Mouse (Mus musculus): Measurements from ENCODE around the gene Gm37240. TPM values are rescaled to one million over a fixed set of nuclear protein-coding genes. Genes with fewer than 3 reads are reported as not detected.

Gene Gm37240
- polyA plus RNA-seq, 1 experiment from 2014 or later: 0.82 TPM

DNA sequence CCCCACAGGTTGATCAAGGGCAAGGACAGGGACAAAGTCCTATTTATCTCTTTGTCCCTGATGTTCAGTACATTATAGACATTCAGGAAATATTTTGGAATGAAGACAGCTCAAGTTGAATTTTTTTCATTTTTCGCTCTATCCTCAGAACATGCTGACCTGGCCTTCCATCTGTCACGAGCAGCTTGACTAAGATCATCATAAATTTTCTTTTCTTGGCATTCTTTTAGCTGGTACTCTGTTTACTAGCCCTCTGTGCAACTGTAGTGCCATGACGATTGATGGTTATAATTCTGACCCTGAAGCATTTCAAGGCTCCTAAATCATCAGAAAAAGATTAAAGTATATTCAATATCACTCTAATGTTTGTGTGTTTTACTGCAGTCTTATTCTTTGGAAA lies 287.8 kb downstream of the Gm37240 start:
- no peak for DNase-seq (ENCODE audit: low spot score)
- no peak for ATAC-seq (ENCODE audit: insufficient read depth, low FRiP score, low TSS enrichment)
- no peak overlapping the region for H3K27ac ChIP-seq (ENCODE audit: low read depth, low read length)
- no peak overlapping the region for H3K9ac ChIP-seq (ENCODE audit: low read length)
- H3K4me2 ChIP-seq (ENCODE audit: low read depth): no peak overlapping the region
- H3K27me3 ChIP-seq (ENCODE audit: control insufficient read depth, insufficient read depth, low read length): no peaks in the 10 kb centered on the region
- H3K9me3 ChIP-seq (ENCODE audit: control insufficient read depth, low read length): no peaks in the 10 kb centered on the region
- H3K36me3 ChIP-seq (ENCODE audit: control insufficient read depth, insufficient read depth, low read length): no peaks in the 10 kb centered on the region
- no peak overlapping the region for H3K4me3 ChIP-seq (ENCODE audit: low read depth, low read length)
- H3K4me1 ChIP-seq (ENCODE audit: control insufficient read depth, insufficient read depth, low read length): peaks cover 3% of the 10 kb centered on the region
- WGBS: 75% methylated on average over 3 of the region's 3 CpGs

DNA sequence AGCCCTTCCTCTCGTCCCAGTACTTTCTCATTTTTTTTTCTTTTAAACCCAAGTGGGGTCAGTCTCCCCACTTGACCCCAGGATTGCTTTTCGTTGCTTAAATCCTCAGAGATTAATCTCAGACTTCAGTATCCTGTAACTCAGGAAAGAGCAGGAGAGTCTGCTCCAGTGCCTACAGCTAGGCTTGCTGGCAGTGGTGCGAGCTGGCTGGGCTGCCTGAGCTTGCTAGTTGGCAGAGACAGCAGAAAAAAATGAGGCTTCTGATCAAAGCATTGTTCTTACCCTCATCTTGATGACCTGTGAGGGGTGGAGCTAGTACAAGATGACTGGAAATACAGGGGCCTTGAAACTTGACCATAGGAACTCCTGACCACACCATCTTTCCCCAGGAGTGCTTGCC lies 292.9 kb downstream of the Gm37240 start:
- Histone ChIP-seq H3K36me3 (ENCODE audit: control insufficient read depth, insufficient read depth, low read length) (no peaks in the 10 kb centered on the region), H3K9me3 (ENCODE audit: control insufficient read depth, low read length) (no peaks in the 10 kb centered on the region), H3K9ac (ENCODE audit: low read length) (no peak overlapping the region), H3K27ac (ENCODE audit: low read depth, low read length) (no peak overlapping the region), H3K4me1 (ENCODE audit: control insufficient read depth, insufficient read depth, low read length) (no peaks in the 10 kb centered on the region), H3K4me2 (ENCODE audit: low read depth) (no peak overlapping the region), H3K27me3 (ENCODE audit: control insufficient read depth, insufficient read depth, low read length) (no peaks in the 10 kb centered on the region), H3K4me3 (ENCODE audit: low read depth, low read length) (no peak overlapping the region)
- 81% methylated on average over 3 of the region's 3 CpGs for WGBS
- ATAC-seq (ENCODE audit: insufficient read depth, low FRiP score, low TSS enrichment) (no peak), DNase-seq (ENCODE audit: low spot score) (no peak)

DNA sequence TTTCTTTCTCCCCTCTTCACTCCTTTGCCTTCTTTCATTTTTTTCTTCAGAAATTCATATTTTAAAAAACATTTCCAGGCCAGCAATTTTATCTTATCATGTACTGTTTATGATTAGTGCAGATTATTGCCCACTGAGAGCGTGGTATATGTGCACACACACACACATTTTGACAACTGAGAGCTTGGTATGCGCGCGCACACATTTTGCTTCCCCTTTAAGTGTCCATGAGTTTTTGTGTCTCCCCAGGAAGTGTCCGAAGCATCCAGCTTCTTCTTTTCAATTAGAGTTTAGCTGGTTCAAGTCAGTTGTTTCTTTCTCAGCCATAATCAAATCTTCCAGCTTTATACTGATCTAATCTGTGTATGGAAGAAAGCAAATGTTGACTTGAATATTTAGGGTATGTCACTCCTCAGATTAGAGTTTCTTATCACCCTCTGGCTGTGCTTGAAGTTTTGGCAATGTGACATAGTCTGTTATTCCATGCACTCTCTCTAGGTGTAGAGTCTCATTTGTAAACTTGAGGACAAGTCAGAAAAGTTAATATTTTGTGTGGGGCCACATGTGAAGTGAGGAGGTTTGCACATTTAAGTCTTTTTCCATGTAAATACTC lies 294.6 kb downstream of the Gm37240 start:
- DNase-seq (ENCODE audit: low spot score) (no peak), ATAC-seq (ENCODE audit: insufficient read depth, low FRiP score, low TSS enrichment) (no peak)
- Histone ChIP-seq H3K27me3 (ENCODE audit: control insufficient read depth, insufficient read depth, low read length) (no peaks in the 10 kb centered on the region), H3K4me2 (ENCODE audit: low read depth) (no peak overlapping the region), H3K4me3 (ENCODE audit: low read depth, low read length) (no peak overlapping the region), H3K36me3 (ENCODE audit: control insufficient read depth, insufficient read depth, low read length) (no peaks in the 10 kb centered on the region), H3K9me3 (ENCODE audit: control insufficient read depth, low read length) (no peaks in the 10 kb centered on the region), H3K4me1 (ENCODE audit: control insufficient read depth, insufficient read depth, low read length) (no peaks in the 10 kb centered on the region), H3K27ac (ENCODE audit: low read depth, low read length) (no peak overlapping the region), H3K9ac (ENCODE audit: low read length) (no peak overlapping the region)
- 90% methylated on average over 5 of the region's 5 CpGs for WGBS

DNA sequence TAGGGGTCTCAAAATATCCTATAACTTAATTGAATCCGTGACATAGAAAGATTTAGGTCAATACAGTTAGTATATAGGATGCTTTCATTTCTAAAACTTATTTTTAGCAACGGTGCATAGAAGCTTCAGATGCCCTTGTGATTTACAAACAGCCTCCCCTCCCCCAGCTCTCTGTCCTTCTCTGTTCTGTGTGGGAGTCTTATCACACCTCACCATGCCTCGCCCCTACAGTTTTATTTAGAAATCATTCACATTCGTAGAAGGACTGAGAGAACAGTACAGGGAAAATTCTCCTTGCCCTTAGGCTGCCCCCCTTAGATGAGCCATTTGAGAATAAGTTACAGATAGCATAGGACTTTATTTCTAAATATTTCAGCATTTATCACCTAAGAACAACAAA lies 295.3 kb downstream of the Gm37240 start:
- no peaks in the 10 kb centered on the region for H3K36me3 ChIP-seq (ENCODE audit: control insufficient read depth, insufficient read depth, low read length)
- no peak overlapping the region for H3K4me3 ChIP-seq (ENCODE audit: low read depth, low read length)
- H3K9ac ChIP-seq (ENCODE audit: low read length): no peak overlapping the region
- no peaks in the 10 kb centered on the region for H3K9me3 ChIP-seq (ENCODE audit: control insufficient read depth, low read length)
- H3K4me2 ChIP-seq (ENCODE audit: low read depth): no peak overlapping the region
- no peak for DNase-seq (ENCODE audit: low spot score)
- WGBS: 83% methylated on average over 4 of the region's 4 CpGs
- H3K27me3 ChIP-seq (ENCODE audit: control insufficient read depth, insufficient read depth, low read length): no peaks in the 10 kb centered on the region
- no peak for ATAC-seq (ENCODE audit: insufficient read depth, low FRiP score, low TSS enrichment)
- H3K4me1 ChIP-seq (ENCODE audit: control insufficient read depth, insufficient read depth, low read length): no peaks in the 10 kb centered on the region
- no peak overlapping the region for H3K27ac ChIP-seq (ENCODE audit: low read depth, low read length)

DNA sequence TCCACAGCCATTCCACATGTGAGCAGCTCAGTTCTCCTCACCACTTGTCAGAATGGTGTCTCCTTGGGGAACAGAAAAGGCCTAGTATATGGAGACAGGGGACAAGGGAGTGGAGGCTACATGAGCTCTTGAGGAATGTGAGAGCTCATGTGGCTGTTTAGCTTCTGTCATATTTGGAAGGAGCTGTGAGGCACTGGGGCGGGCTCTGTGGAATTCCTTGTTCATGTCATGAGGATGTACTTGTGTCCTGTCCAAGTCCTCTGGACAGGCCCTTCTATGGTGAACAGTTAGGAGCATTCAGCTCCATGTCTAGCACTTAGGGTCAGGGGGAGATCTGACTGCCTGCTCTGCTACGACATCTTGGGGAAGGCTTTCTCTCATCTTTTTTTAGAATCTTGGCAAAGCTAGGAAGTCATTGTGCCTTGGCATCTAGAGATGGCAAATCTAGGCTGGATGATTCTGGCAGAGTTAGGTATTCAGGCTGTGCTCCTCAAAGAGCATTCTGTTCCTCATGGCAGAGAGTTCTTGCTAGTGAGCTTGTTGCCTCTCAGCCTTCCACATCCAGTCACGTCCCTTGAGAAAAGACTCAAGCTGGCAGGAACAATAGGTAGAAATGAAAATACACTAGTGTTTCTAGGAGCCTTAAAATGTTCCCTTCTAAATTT lies 297.1 kb downstream of the Gm37240 start:
- Histone ChIP-seq H3K36me3 (ENCODE audit: control insufficient read depth, insufficient read depth, low read length) (no peaks in the 10 kb centered on the region), H3K9ac (ENCODE audit: low read length) (no peak overlapping the region), H3K4me3 (ENCODE audit: low read depth, low read length) (no peak overlapping the region), H3K27me3 (ENCODE audit: control insufficient read depth, insufficient read depth, low read length) (no peaks in the 10 kb centered on the region), H3K4me1 (ENCODE audit: control insufficient read depth, insufficient read depth, low read length) (no peaks in the 10 kb centered on the region), H3K27ac (ENCODE audit: low read depth, low read length) (no peak overlapping the region), H3K4me2 (ENCODE audit: low read depth) (no peak overlapping the region), H3K9me3 (ENCODE audit: control insufficient read depth, low read length) (no peaks in the 10 kb centered on the region)
- 90% methylated on average over 3 of the region's 3 CpGs for WGBS
- DNase-seq (ENCODE audit: low spot score): no peak
- no peak for ATAC-seq (ENCODE audit: insufficient read depth, low FRiP score, low TSS enrichment)

DNA sequence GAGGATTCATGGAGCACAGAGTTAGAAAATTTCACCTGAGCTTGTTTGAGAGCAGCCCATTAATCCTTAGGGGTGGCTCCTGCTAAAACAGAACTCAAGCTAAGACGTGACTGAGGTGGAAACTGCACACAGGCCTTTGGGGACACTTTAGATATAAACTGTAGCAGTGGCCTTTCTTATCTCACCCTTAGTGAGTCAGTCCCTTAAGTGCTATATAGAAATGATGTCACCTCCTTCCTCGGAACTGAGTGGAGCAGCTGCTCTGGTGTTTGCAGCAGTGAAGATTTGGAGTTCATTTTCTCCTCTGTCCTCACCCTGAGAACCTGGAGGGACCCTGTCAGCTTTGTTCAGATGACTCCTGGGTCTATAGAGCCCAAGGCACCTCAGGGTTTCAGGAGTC lies 298.6 kb downstream of the Gm37240 start:
- WGBS: 69% methylated on average over 2 of the region's 2 CpGs
- H3K9me3 ChIP-seq (ENCODE audit: control insufficient read depth, low read length): no peaks in the 10 kb centered on the region
- no peak overlapping the region for H3K4me3 ChIP-seq (ENCODE audit: low read depth, low read length)
- no peaks in the 10 kb centered on the region for H3K36me3 ChIP-seq (ENCODE audit: control insufficient read depth, insufficient read depth, low read length)
- H3K27me3 ChIP-seq (ENCODE audit: control insufficient read depth, insufficient read depth, low read length): no peaks in the 10 kb centered on the region
- DNase-seq (ENCODE audit: low spot score) (no peak), ATAC-seq (ENCODE audit: insufficient read depth, low FRiP score, low TSS enrichment) (no peak)
- H3K9ac ChIP-seq (ENCODE audit: low read length): no peak overlapping the region
- H3K4me1 ChIP-seq (ENCODE audit: control insufficient read depth, insufficient read depth, low read length): no peaks in the 10 kb centered on the region
- no peak overlapping the region for H3K27ac ChIP-seq (ENCODE audit: low read depth, low read length)
- no peak overlapping the region for H3K4me2 ChIP-seq (ENCODE audit: low read depth)

DNA sequence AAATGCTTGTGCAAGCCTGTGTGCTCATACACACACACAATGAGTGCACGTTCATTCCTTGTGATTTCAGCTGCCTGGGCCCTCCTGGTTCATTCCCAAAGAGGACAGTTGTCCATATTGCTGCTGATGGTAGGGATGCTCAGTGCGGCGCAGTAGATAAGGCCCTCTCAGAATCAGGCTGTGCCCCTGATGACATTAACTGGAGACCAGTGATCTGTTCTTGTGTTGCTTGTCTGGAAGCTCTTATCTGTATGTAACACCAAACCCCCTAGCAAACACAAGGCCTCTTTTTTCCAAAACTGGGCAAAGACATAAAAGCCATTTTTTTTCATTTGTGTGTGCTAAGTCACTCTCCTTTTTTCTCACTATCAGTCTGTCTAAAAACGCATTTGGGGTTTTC lies 302.4 kb downstream of the Gm37240 start:
- no peak for ATAC-seq (ENCODE audit: insufficient read depth, low FRiP score, low TSS enrichment)
- H3K27me3 ChIP-seq (ENCODE audit: control insufficient read depth, insufficient read depth, low read length): no peaks in the 10 kb centered on the region

DNA sequence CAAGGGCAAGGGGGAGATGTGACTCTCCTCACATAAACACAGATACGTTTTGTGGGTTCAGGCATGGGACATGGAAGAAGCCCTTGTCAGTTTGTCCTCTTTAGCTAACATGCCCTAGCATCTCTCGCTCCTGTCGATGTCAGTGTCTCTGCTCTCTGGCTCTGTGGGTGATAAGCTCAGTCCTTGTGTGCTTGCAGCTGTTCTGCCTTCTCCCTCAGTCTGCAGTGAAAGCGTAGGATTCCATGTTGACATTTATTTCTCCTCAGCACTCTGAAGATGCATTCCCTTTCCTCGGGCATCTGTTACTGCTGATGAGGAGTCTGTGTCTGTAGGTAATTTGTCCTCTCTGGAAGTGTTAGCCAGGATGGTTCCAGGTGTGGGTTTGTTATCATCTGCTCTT lies 304.1 kb downstream of the Gm37240 start:
- Histone ChIP-seq H3K4me1 (ENCODE audit: control insufficient read depth, insufficient read depth, low read length) (no peaks in the 10 kb centered on the region), H3K4me2 (ENCODE audit: low read depth) (no peak overlapping the region), H3K9me3 (ENCODE audit: control insufficient read depth, low read length) (no peaks in the 10 kb centered on the region), H3K27me3 (ENCODE audit: control insufficient read depth, insufficient read depth, low read length) (no peaks in the 10 kb centered on the region), H3K4me3 (ENCODE audit: low read depth, low read length) (no peak overlapping the region), H3K36me3 (ENCODE audit: control insufficient read depth, insufficient read depth, low read length) (no peaks in the 10 kb centered on the region), H3K9ac (ENCODE audit: low read length) (no peak overlapping the region), H3K27ac (ENCODE audit: low read depth, low read length) (no peak overlapping the region)
- ATAC-seq (ENCODE audit: insufficient read depth, low FRiP score, low TSS enrichment): no peak
- WGBS: 84% methylated on average over 5 of the region's 5 CpGs
- DNase-seq (ENCODE audit: low spot score): no peak

More for the DNA sequence above, 302.4 kb downstream of the Gm37240 start:
- 90% methylated on average over 4 of the region's 4 CpGs for WGBS
- Histone ChIP-seq H3K36me3 (ENCODE audit: control insufficient read depth, insufficient read depth, low read length) (no peaks in the 10 kb centered on the region), H3K9ac (ENCODE audit: low read length) (no peak overlapping the region), H3K4me2 (ENCODE audit: low read depth) (no peak overlapping the region), H3K4me3 (ENCODE audit: low read depth, low read length) (no peak overlapping the region), H3K27ac (ENCODE audit: low read depth, low read length) (no peak overlapping the region), H3K4me1 (ENCODE audit: control insufficient read depth, insufficient read depth, low read length) (no peaks in the 10 kb centered on the region), H3K9me3 (ENCODE audit: control insufficient read depth, low read length) (no peaks in the 10 kb centered on the region)
- DNase-seq (ENCODE audit: low spot score): no peak

DNA sequence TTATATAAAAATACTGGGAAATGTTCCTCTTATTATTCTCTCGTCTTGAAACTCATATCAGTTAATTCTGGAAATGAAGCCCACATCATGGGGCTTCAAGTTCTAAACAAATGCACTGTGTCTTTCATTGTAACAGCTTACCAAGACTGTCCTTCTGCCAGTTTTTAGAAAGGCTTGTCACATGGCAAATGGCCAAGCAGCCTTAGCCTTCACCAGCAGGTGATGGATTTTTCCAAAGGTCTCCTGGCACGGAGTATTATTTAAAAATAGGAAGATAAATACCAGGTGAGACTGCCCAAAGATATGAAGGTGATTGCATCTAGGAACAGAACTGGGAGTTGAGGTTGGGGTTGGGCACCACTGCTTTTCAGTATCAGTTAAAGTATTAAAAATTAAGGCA lies 304.6 kb downstream of the Gm37240 start:
- H3K4me2 ChIP-seq (ENCODE audit: low read depth): no peak overlapping the region
- 85% methylated on average over 2 of the region's 2 CpGs for WGBS
- DNase-seq (ENCODE audit: low spot score): no peak

More for the DNA sequence above, 304.6 kb downstream of the Gm37240 start:
- H3K4me1 ChIP-seq (ENCODE audit: control insufficient read depth, insufficient read depth, low read length): no peaks in the 10 kb centered on the region
- no peak overlapping the region for H3K27ac ChIP-seq (ENCODE audit: low read depth, low read length)
- no peak for ATAC-seq (ENCODE audit: insufficient read depth, low FRiP score, low TSS enrichment)
- no peaks in the 10 kb centered on the region for H3K36me3 ChIP-seq (ENCODE audit: control insufficient read depth, insufficient read depth, low read length)
- no peaks in the 10 kb centered on the region for H3K27me3 ChIP-seq (ENCODE audit: control insufficient read depth, insufficient read depth, low read length)
- H3K9ac ChIP-seq (ENCODE audit: low read length): no peak overlapping the region
- H3K4me3 ChIP-seq (ENCODE audit: low read depth, low read length): no peak overlapping the region
- no peaks in the 10 kb centered on the region for H3K9me3 ChIP-seq (ENCODE audit: control insufficient read depth, low read length)

Data from neural tube, embryonic 11.5 days (tissue).